Mouse (Mus musculus) liver, embryonic 14.5 days (tissue): ENCODE measurements around the gene Col8a2. TPM values are rescaled to one million over a fixed set of nuclear protein-coding genes. Genes with fewer than 3 reads are reported as not detected.

Experiments used
- ATAC-seq: fragments of 200-750 bp; cut with Nextera tagmentation; 2 replicates; pipeline ENCODE4 v1.8.0; 2017; ENCODE audit warnings: moderate number of reproducible peaks, mild to moderate bottlenecking, moderate library complexity; ENCODE audit not compliant: insufficient read depth
- DNase-seq, 3 experiments: peaks; one replicate each; pipeline ENCODE4 v3.0.0-alpha.2; 2012 to 2013; ENCODE audit warnings: low read depth in 3 of 3, low spot score in 3 of 3
- H3K27ac ChIP-seq: fragments of 300-500 bp; sonication (generic); 2 replicates; pipeline ENCODE4 v1.5.1; 2014; ENCODE audit warnings: moderate library complexity, mild to moderate bottlenecking, control low read depth, inconsistent platforms
- H3K27me3 ChIP-seq: fragments of 300-500 bp; sonication (generic); 2 replicates; pipeline ENCODE4 v1.6.1; 2014; ENCODE audit warnings: mild to moderate bottlenecking, low read length, moderate library complexity; ENCODE audit not compliant: control insufficient read depth, insufficient read depth
- H3K36me3 ChIP-seq: fragments of 300-500 bp; sonication (generic); replicated peaks from 2 replicates; pipeline ENCODE4 v1.6.1; 2014; ENCODE audit warnings: low read depth; ENCODE audit not compliant: control insufficient read depth, insufficient read depth
- H3K4me1 ChIP-seq, 2 experiments: fragments of 200-500 bp in 1 of 2; fragments of 300-500 bp in 1 of 2; sonication (generic) in 1 of 2; replicated peaks; 2 replicates each; pipeline ENCODE4 v1.6.1; 2012 to 2014; ENCODE audit warnings: antibody characterized with exemption in 1 of 2, inconsistent platforms in 1 of 2, low read length in 1 of 2; ENCODE audit not compliant: control insufficient read depth in 2 of 2, insufficient read depth in 2 of 2
- H3K4me2 ChIP-seq: fragments of 300-500 bp; sonication (generic); 2 replicates; pipeline ENCODE4 v1.6.1; 2014; ENCODE audit warnings: low read depth, mild to moderate bottlenecking, control low read depth, moderate library complexity
- H3K4me3 ChIP-seq, 2 experiments: fragments of 200-500 bp in 1 of 2; fragments of 300-500 bp in 1 of 2; sonication (generic) in 1 of 2; 2 replicates each; pipeline ENCODE4 v1.5.1; 2012 to 2014; ENCODE audit warnings: low read depth in 2 of 2, low read length in 2 of 2, mild to moderate bottlenecking in 2 of 2, control low read depth in 1 of 2, inconsistent platforms in 1 of 2, moderate library complexity in 1 of 2; ENCODE audit not compliant: insufficient read depth in 1 of 2
- H3K9ac ChIP-seq: fragments of 300-500 bp; sonication (generic); replicated peaks from 2 replicates; pipeline ENCODE4 v1.6.1; 2014; ENCODE audit warnings: mild to moderate bottlenecking, control low read depth, moderate library complexity
- H3K9me3 ChIP-seq: fragments of 300-500 bp; sonication (generic); 2 replicates; pipeline ENCODE4 v1.6.1; 2016; ENCODE audit warnings: low read length, mixed read lengths; ENCODE audit not compliant: control insufficient read depth
- CTCF ChIP-seq: IDR thresholded peaks from 2 replicates; pipeline ENCODE4 v1.5.1; 2016; ENCODE audit warnings: antibody characterized with exemption, low read depth, control low read depth
- EP300 ChIP-seq: IDR thresholded peaks from 2 replicates; pipeline ENCODE4 v1.6.1; 2016; ENCODE audit warnings: antibody characterized with exemption, low read depth
- WGBS: fragments of 180-500 bp; shearing (Covaris S2); extraction: QIAGEN DNeasy Blood & Tissue Kit; methylation state at CpG from one replicate; pipeline ENCODE4 v1.1.7; 2014; ENCODE audit not compliant: insufficient replicate concordance; 5-methylcytosine and 5-hydroxymethylcytosine counted together
- polyA plus RNA-seq, 2 experiments: library from polyadenylated mRNA; depleted of rRNA in 1 of 2; stranded (reverse) in 1 of 2; unstranded in 1 of 2; fragments of >200 nt; fragmentation: Nextera tagmentation in 1 of 2; extraction: Ambion mirVana in 1 of 2; gene quantifications; 2 replicates each; pipeline versions ENCODE4 v1.2.1 to v1.2.3; 2012 to 2014

Col8a2 gene
- polyA plus RNA-seq, 2 experiments = 0.25 to 0.28 TPM

DNA sequence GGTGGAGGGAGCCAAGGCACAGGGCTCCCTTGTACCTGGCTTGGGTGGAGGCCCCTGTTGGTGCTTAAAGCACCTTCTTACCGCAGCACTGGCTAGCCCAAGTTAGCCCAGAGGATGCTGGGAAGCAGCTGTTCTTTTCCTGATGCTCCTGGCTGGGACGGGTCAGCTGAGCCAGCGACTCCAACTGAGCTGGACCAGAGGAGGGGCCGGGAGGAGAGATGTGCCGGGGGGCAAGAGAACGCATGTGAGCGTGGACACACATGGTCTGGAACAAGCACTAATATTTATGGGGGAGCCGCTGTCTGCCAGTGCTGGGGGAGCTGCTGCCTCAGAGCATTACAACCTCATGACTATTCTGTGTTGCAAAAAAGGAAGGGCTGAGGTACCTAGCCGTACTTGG, 7.6 kb upstream of the Col8a2 start:
- H3K4me1 ChIP-seq = no peaks in the 10 kb centered on the region
- H3K36me3 ChIP-seq = no peaks in the 10 kb centered on the region; the same call in 1 of the 2 replicates
- H3K9me3 ChIP-seq = no peaks in the 10 kb centered on the region
- no peak overlapping the region for H3K4me2 ChIP-seq
- H3K27ac ChIP-seq = no peak overlapping the region
- H3K27me3 ChIP-seq = 0 out of 2 replicates have a peak, but pooled peaks cover 2% of the 10 kb centered on the region
- TF ChIP-seq EP300 (no peak), CTCF (no peak)
- no peak for ATAC-seq
- 73% methylated on average over 9 of the region's 9 CpGs for WGBS
- DNase-seq = no peak
- no peak overlapping the region for H3K9ac ChIP-seq
- no peak overlapping the region for H3K4me3 ChIP-seq

DNA sequence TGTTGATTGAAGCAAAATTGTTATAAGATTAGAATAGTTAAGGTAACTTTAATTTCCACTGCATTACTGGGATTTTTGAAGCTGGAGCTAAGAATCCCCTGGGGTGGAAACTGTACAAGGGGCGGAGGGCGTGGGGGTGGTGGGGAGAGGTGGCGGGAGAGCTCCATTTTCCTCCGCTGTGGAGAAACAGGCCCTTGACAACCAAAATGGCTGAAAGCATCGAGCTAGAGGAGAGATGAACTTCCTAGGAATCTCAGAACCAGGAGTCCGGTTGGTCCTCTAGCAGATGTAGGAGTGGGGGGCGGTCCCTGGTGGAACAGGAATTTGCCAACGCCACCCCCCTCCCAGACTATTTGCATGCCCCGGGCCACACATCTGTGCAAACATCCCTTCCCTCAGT, 4.9 kb upstream of the Col8a2 start:
- H3K36me3 ChIP-seq = no peaks in the 10 kb centered on the region
- no peak overlapping the region for H3K27ac ChIP-seq
- no peaks in the 10 kb centered on the region for H3K9me3 ChIP-seq
- H3K4me3 ChIP-seq = no peak overlapping the region
- TF ChIP-seq CTCF (no peak), EP300 (no peak)
- no peak overlapping the region for H3K4me2 ChIP-seq
- 58% methylated on average over 9 of the region's 9 CpGs for WGBS
- H3K27me3 ChIP-seq = peaks cover 20% of the 10 kb centered on the region
- no peak overlapping the region for H3K9ac ChIP-seq
- ATAC-seq (no peak), DNase-seq (no peak)
- no peaks in the 10 kb centered on the region for H3K4me1 ChIP-seq

DNA sequence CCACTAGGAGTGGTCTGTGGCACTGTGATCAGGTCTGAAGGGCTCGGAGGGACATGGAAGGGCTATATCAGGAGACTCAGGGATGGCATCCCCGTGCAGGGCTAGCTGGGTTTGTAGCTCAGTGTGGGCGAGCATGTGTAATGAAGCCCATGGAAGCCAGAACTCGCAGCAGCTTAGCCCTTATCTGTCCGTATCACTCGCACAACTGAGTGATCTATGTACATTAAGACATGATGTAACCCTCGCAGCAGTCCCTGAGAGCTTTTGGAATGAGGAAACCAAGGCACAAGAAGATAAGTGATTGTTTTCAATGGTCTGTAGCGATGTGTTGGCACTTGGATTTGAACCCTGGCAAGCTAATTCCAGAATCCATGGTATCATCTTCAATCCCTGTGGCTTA, 3.0 kb upstream of the Col8a2 start:
- TF ChIP-seq EP300 = no peak
- no peak for TF ChIP-seq CTCF
- no peaks in the 10 kb centered on the region for H3K9me3 ChIP-seq
- H3K9ac ChIP-seq = no peak overlapping the region
- H3K4me3 ChIP-seq = no peak overlapping the region
- H3K27me3 ChIP-seq = peaks cover 39% of the 10 kb centered on the region
- no peaks in the 10 kb centered on the region for H3K36me3 ChIP-seq
- H3K4me1 ChIP-seq = 0 out of 4 replicates have a peak, but pooled peaks cover 0 to 2% of the 10 kb centered on the region in 2 experiments
- WGBS = 40% methylated on average over 8 of the region's 8 CpGs
- DNase-seq (no peak), ATAC-seq (no peak)
- no peak overlapping the region for H3K27ac ChIP-seq
- H3K4me2 ChIP-seq = no peak overlapping the region

DNA sequence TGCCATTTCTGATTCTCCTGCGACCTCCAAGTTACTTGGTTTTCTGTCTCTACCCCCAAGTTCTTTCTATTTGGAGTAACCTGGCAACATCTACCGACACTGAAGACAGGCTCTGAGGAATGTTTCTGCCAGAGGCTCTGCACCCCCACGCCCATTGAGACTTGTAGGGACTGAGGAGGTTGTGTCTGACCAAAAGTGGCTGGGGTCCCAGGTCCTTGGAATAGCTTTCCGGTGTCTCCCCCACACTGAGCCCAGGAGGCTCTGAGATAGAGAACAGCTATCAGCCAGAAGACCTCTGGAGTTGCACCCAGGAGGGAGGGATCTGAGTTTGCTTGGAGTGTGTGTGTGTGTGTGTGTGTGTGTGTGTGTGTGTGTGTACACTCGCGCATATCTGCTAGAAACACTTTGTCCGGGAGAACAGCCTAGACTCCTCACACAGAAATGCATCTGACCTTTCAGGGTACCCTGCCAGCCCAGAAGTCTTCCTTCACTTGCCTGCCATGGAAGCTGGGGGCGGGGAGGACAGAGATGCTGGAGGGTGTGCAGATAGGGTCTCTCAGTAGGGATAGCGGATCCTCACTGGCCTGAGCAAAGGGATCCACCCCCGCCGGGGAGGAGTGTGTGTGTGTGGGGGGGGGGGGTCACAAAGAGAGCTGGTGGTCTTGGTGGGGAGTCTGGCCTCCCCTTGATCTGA, 856 bp downstream of the Col8a2 start:
- Histone ChIP-seq H3K27ac (no peak overlapping the region), H3K27me3 (peaks cover 42% of the 10 kb centered on the region), H3K9me3 (no peaks in the 10 kb centered on the region), H3K36me3 (no peaks in the 10 kb centered on the region), H3K9ac (no peak overlapping the region), H3K4me3 (no peak overlapping the region), H3K4me2 (no peak overlapping the region), H3K4me1 (0 out of 4 replicates have a peak, but pooled peaks cover 0 to 2% of the 10 kb centered on the region in 2 experiments)
- DNase-seq (no peak), ATAC-seq (no peak)
- no peak for TF ChIP-seq CTCF
- no peak for TF ChIP-seq EP300
- 38% methylated on average over 11 of the region's 11 CpGs for WGBS

DNA sequence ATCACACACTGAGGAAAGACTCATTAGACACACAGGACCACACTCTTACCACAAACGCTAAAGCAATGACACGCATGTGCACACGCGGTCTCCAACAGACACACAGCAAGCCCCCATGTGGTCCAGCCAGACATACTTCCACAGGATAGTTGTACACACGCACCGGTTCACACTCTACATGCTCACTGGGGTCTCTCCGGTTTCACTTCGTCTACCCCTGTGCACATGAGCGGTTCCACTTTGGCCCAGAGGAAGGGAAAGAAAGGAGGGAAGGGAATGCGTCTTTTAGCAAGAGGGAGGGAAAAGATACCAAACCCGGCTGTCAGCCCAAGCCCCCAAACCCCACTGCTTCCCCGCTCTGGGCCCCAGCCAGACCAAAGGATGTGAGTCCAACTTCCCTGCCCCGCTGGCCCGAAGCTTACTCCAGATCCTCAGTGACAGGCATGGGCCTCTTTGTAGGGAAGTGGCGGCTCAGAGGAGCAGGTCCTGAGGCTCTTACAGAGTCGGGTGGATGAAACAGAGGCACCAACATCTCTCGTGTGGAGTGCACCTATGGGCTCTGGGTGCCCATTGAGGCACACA, 1.6 kb downstream of the Col8a2 start:
- no peak for DNase-seq
- H3K4me2 ChIP-seq = no peak overlapping the region
- no peaks in the 10 kb centered on the region for H3K9me3 ChIP-seq
- no peaks in the 10 kb centered on the region for H3K36me3 ChIP-seq
- H3K27ac ChIP-seq = no peak overlapping the region
- 0 out of 4 replicates have a peak, but pooled peaks cover 0 to 2% of the 10 kb centered on the region in 2 experiments for H3K4me1 ChIP-seq
- TF ChIP-seq CTCF = no peak
- TF ChIP-seq EP300 = no peak
- H3K9ac ChIP-seq = no peak overlapping the region
- WGBS = 25% methylated on average over 17 of the region's 17 CpGs
- H3K4me3 ChIP-seq = no peak overlapping the region
- no peak for ATAC-seq
- H3K27me3 ChIP-seq = peaks cover 42% of the 10 kb centered on the region
